Mouse (Mus musculus): ENCODE data around the gene Srf.

Srf gene

DNA sequence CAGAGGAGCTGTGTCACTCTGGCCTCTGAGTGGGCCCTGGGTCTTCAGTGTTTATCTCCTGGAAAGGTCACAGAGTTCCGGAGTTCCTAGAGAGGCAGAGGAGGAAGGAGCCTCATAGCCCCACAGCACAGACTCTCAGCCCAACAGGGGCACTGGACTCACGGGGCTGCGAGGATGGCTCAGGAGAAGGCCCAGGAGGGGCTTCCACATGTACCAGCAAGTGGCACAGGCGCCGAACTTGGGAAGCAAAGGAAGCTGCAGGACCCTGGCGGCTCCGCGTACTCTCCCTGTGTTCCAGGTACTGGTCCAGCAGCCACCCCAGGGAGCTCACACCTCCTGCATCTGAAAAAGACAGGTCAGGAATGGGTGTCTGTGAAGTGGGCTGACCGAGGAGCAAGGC, 34.8 kb downstream of the Srf start:
- no peak for DNase-seq (ENCODE audit: extremely low read depth, low read depth, low spot score)

DNA sequence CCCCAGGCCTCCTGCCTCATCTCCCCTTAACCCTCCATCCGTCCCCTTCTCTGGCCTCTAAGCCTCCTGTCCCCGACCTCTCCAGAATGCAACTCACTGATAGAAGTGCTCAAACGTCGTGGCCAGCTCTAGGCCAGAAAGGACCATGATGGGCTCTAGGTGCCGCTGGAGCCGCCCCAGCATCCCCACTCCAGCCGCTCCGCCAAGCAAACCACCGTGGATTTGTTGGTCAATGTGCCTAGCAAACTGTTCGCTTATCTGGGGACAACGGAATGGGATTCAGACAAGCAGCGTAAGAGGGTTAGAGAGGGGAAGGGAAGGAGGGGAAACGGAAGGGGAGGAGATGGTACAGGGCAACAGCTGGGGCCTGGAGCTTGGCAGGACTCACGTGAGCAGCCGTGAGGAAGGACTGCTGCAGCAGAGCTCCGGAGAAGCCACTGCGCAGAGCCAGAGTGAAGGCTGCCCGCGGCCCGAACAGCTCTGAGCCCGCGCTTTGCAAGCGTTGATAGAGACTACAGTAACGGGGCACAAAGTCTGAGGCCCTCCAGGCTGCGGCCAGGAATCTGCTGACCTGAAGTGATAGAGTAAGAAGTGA, 35.5 kb downstream of the Srf start:
- no peak for DNase-seq (ENCODE audit: extremely low read depth, low read depth, low spot score)

GRCm38 (mm10) chr17:46519971-46520370, 36.0 kb downstream of the Srf start:
- DNase-seq (ENCODE audit: extremely low read depth, low read depth, low spot score) = no peak

DNA sequence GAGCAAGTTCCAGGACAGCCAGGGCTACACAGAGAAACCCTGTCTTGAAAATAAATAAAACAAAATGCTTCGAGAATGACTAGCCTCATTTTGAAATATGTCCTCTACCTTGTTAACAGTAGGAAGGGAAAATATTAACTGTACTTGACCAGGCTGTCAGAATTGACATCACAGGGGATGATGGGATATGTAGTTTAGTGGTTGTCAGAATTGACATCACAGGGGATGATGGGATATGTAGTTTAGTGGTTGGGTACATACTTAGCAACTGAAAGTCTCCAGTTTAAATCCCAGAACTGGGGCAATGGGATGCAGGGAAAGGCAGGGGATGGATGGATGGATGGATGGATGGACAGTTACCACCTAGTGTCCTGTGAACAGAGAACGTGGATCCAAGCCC, 42.6 kb downstream of the Srf start:
- DNase-seq (ENCODE audit: extremely low read depth, low read depth, low spot score) = no peak

GRCm38 (mm10) chr17:46511059-46511710, 44.8 kb downstream of the Srf start:
- DNase-seq (ENCODE audit: extremely low read depth, low read depth, low spot score) = no peak

DNA sequence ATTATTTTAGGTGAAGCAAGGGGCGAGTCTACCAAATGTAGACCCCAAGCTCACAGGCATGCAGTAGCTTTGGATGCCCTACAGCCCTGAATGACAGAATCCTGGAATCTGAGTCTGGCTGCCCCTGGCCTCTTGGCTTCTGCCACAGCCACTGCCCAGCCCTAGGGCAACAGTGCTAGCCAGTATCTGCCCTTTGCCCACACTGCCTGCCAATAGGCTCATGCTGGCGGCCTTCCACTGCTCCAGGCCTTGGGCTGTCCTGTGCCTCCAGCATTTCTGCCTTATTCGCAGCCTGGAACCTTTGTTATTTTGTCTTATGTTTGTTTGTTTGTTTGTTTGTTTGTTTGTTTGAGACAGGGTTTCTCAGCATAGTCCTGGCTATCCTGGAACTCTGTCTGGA, 50.4 kb downstream of the Srf start:
- no peak for DNase-seq (ENCODE audit: extremely low read depth, low read depth, low spot score)

DNA sequence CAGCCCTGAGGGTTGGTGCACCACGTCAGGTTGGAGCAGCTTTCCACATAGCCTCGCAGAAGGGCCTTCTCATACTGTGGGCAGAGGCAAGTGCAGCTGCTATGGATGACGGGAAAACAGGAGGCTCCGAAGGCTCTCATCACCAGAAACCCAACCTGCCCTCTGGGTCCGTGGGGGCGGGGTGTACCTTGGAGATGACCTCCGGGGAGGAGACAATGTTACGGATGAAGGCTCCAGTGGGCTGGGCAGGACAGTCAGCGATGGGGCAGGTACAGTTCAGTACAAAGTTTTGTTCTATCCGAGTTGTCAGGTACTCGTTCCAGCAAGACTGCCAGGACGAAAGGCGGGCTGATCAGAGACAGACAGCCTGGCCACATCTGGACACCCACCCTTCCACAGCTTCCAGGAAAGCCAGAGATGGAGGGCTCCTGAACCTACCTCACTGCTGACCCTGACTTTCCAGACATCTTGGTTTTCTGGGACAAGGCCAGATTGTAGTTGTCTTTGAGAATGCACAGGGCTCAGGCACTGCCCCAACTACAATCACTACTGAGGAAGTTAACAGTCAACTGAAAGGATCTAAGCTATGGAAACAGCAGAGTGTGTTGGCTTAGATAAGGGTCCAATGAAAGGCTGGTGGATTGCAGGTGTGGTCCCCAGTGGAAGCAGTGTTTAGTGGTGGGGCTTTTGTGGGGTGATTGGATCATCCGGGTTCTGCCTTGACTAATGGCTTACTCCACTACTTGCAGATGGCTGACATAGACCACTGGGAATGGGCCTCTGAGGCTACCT, 51.9 kb downstream of the Srf start:
- DNase-seq (ENCODE audit: extremely low read depth, low read depth, low spot score) = no peak

- DNase-seq (ENCODE audit: extremely low read depth, low read depth, low spot score) = no peak
Measured at GRCm38 (mm10) chr17:46502775-46503174, 53.2 kb downstream of the Srf start.

Measured in fat pad, adult 2 months (tissue).